Mouse (Mus musculus) megakaryocyte, embryonic 14.5 days (primary cell): Measurements from ENCODE around the gene Slc31a1.

Experiments
- FLI1 ChIP-seq: IDR thresholded peaks from 2 replicates; pipeline ENCODE4 v1.6.1; 2012; ENCODE audit warnings: low read length, inconsistent platforms, mixed read lengths
- GATA1 ChIP-seq: IDR thresholded peaks from 3 replicates; pipeline ENCODE4 v1.6.1; 2012; ENCODE audit warnings: mixed read lengths, low read length, inconsistent platforms, borderline replicate concordance

DNA sequence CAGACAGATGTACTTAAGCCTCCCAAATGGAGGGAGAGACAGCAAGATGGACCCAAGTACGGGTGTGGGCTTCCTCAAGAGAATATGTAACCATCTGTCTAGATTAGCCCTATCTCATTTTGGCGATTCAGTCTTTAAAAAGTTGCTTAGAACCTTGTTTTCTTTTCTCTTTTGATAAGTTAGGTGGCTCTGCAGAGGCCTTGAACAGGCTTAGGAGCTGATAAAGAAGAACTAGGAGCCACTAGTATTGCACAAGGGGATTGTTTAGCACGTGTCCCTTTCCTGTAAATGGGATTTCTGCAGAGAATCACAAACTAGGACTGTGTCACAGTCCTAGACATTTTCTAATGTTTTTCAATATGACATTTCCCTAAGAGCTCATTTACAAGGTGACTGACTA lies 8.6 kb downstream of the Slc31a1 start:
- TF ChIP-seq GATA1 (no peak), FLI1 (no peak)
